Mouse (Mus musculus): ENCODE measurements around the gene Rpl31.

DNA sequence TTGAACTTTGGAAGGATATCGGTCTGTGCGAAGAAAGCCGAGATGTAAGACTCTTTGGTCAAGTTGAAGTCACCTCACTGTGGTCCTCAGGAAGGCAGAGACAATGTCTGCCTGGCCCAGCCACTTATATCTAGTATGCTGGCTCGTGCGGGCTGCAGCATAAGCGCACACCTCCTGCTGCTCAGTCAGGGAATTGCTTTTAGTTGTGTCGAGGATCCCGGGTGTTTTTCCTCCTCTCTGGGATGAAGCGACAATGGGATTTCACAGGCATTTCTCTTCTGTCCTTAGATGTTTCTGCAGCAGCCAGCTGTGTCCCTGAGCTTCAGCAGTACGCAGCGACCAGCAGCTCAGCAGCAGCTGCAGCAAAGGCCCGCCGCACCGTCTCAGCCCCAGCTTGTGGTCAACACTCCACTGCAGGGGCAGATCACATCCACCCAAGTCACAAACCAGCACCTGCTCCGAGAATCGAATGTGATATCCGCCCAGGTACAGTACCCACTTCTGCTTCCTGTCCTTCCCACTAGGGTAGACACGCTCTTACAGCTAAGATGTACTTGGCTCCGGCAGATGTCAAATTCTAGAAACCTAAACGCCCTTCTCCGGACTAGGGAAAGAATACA, 22.6 kb upstream of the Rpl31 start:
- TF ChIP-seq CTCF (IDR thresholded peaks at IDR 0.05; ENCODE audit: control insufficient read depth, insufficient read depth, insufficient replicate concordance, low read depth, low read length) (peak; percentile 19; the same call in 1 of the 2 replicates), POLR2A (IDR thresholded peaks at IDR 0.05; ENCODE audit: control insufficient read depth, low read depth, low read length) (no peak)
